Mouse (Mus musculus): Measurements from ENCODE around the gene Klhl21. TPM values are rescaled to one million over a fixed set of nuclear protein-coding genes. Genes with fewer than 3 reads are reported as not detected.

Gene Klhl21
- total RNA-seq, 2 experiments from 2014 or later = 26.9 to 31.8 TPM

GRCm38 (mm10) chr4:152043171-152043570 is 34.6 kb downstream of the Klhl21 start:
- DNase-seq = no peak
- intact Hi-C loops (cut with DNase I; ENCODE audit: low total_unique reads) = loop anchor here (5.0 kb wide), 1 partner anchor 49 kb away; no protein-coding TSS in a partner anchor

GRCm38 (mm10) chr4:152044609-152045008 is 36.0 kb downstream of the Klhl21 start:
- no peak for DNase-seq
- intact Hi-C loops (cut with DNase I; ENCODE audit: low total_unique reads) = loop anchor here (5.0 kb wide), 1 partner anchor 48 kb away; no protein-coding TSS in a partner anchor

DNA sequence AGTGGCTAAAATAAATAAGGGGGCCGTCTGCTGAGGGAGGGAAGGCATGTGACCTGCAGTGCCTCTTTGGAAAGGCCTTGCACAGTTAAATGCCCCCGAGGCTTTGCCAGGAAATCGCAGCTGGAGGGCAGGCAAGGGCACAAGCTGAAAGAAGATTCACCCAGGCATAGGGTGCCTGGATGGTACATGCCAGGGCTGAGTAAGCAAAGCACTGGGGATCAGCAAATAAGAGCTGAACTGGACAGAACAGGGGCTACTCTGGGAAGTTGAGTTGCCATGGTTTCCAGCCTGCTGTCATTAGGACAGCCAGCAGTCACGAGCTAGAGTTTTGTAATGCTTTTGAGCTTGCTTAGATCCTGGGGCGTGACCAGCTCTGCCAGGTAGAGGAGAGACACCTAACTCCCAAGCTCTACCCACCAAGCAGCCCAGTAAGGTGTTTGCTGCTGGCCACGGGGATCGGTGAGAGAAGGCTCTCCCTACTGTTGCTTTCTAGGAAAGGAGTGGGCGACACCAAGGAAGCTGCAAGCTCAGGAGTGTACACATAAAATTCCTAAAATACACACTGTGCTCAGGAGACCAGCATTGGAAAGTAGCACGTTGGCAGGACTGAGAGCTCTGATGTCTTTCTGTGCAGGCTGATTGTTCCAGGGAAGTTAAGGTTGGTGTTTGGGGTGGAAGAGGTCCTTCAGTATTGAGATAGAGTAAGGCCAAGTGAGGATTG is 53.9 kb downstream of the Klhl21 start:
- intact Hi-C loops (cut with DNase I; ENCODE audit: low total_unique reads) = no loop called here
- peak; percentile 66 for DNase-seq

DNA sequence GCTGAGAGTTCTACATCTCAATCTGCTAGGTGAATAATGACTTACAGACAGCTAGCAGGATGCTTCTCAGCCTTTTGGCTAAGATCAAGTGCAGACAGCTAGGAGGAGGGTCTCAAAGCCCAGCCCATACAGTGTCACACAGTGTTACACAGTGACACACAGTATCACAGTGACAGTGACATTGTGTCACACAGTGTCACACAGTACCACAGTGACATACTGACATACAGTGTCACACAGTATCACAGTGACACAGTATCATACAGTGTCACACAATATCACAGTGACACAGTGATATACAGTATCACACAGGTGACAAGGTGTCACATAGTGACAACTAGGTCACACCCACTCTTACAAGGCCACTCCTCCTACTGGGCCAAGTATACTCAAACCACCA is 58.7 kb downstream of the Klhl21 start:
- DNase-seq = no peak

More for the DNA sequence above, 58.7 kb downstream of the Klhl21 start:
- intact Hi-C loops (cut with DNase I; ENCODE audit: low total_unique reads) = no loop called here

Other genes with a start within 250 kb of the Klhl21 start
- 10 to 100 TPM; 66.1 to 84.1 TPM for gene Camta1, start 146.9 kb upstream of the Klhl21 start, total RNA-seq (2021)
- gene Dnajc11, start 75.1 kb upstream of the Klhl21 start, total RNA-seq (2021) = 10 to 100 TPM; 66.1 to 75.2 TPM
- 10 to 100 TPM; 28.0 to 32.2 TPM for gene Thap3, start 19.8 kb upstream of the Klhl21 start, total RNA-seq (2021)
- gene Phf13, start 12.5 kb upstream of the Klhl21 start, total RNA-seq (2021) = 1 to 10 TPM; 4.1 to 4.4 TPM
- 1 to 10 TPM; 1.8 to 3.3 TPM for gene Zbtb48, start 18.9 kb downstream of the Klhl21 start, total RNA-seq (2021)
- 1 to 10 TPM in 1 of 2 experiments, under 1 TPM in 1; 0.80 to 1.3 TPM for gene Tas1r1, start 29.8 kb downstream of the Klhl21 start, total RNA-seq (2021)
- 1 to 10 TPM; 7.7 to 9.1 TPM for gene Nol9, start 30.5 kb downstream of the Klhl21 start, total RNA-seq (2021)
- 10 to 100 TPM; 11.2 to 17.1 TPM for gene Plekhg5, start 63.7 kb downstream of the Klhl21 start, total RNA-seq (2021)
- gene Tnfrsf25, start 107.1 kb downstream of the Klhl21 start, total RNA-seq (2021) = 1 to 10 TPM in 1 of 2 experiments, under 1 TPM in 1; 0.74 to 1.1 TPM
- under 1 TPM; 0.58 to 0.90 TPM for gene Espn, start 143.6 kb downstream of the Klhl21 start, total RNA-seq (2021)
- gene Hes2, start 150.1 kb downstream of the Klhl21 start, total RNA-seq (2021) = not detected
- 10 to 100 TPM; 12.5 to 13.2 TPM for gene Acot7, start 169.3 kb downstream of the Klhl21 start, total RNA-seq (2021)

Data from gastrocnemius, postnatal 14 days (tissue).